Mouse (Mus musculus) small intestine, adult 2 months (tissue): ENCODE data around the gene Serpinf2. TPM values are rescaled to one million over a fixed set of nuclear protein-coding genes. Genes with fewer than 3 reads are reported as not detected.

Experiments
- H3K27ac ChIP-seq: fragments of 200-500 bp; 2 replicates; pipeline ENCODE4 v1.5.1; 2012; ENCODE audit warnings: low read depth, low read length, control low read depth, inconsistent platforms; ENCODE audit not compliant: insufficient read depth
- H3K27me3 ChIP-seq: fragments of 200-500 bp; 2 replicates; pipeline ENCODE4 v1.6.1; 2012; ENCODE audit warnings: mild to moderate bottlenecking, moderate library complexity, low read length, inconsistent platforms; ENCODE audit not compliant: control insufficient read depth, insufficient read depth
- H3K36me3 ChIP-seq: fragments of 200-500 bp; 2 replicates; pipeline ENCODE4 v1.6.1; 2012; ENCODE audit warnings: mild to moderate bottlenecking, low read length, control low read depth, inconsistent platforms; ENCODE audit not compliant: control insufficient read depth, insufficient read depth
- H3K4me1 ChIP-seq: fragments of 200-500 bp; 2 replicates; pipeline ENCODE4 v1.6.1; 2012; ENCODE audit warnings: low read length, inconsistent platforms, mixed read lengths; ENCODE audit not compliant: control insufficient read depth, insufficient read depth, insufficient read length
- H3K4me3 ChIP-seq: fragments of 200-500 bp; 2 replicates; pipeline ENCODE4 v1.5.1; 2012; ENCODE audit warnings: low read depth, mild to moderate bottlenecking, control low read depth, inconsistent platforms, low read length, moderate library complexity
- CTCF ChIP-seq: fragments of 200-500 bp; IDR thresholded peaks from 2 replicates; pipeline ENCODE4 v1.5.1; 2012; ENCODE audit warnings: low read depth, mild to moderate bottlenecking, control low read depth, inconsistent platforms, low read length, moderate library complexity, mixed read lengths; ENCODE audit not compliant: insufficient replicate concordance, insufficient read length; ENCODE audit errors: extremely low read depth
- POLR2A ChIP-seq: fragments of 200-500 bp; IDR thresholded peaks from 2 replicates; pipeline ENCODE4 v1.6.1; 2012; ENCODE audit warnings: low read depth, mild to moderate bottlenecking, control low read depth, inconsistent platforms, low read length, moderate library complexity
- WGBS: fragments of 180-500 bp; shearing (Covaris S2); methylation state at CpG from one replicate; pipeline ENCODE4 v1.1.7; 2018; 5-methylcytosine and 5-hydroxymethylcytosine counted together
- polyA plus RNA-seq: library from polyadenylated mRNA; depleted of rRNA; stranded (reverse); fragments of >200 nt; gene quantifications from 2 replicates; pipeline ENCODE4 v1.2.3, GENCODE M21; 2012

Serpinf2 gene
- polyA plus RNA-seq, 1 experiment: 4.3 TPM

DNA sequence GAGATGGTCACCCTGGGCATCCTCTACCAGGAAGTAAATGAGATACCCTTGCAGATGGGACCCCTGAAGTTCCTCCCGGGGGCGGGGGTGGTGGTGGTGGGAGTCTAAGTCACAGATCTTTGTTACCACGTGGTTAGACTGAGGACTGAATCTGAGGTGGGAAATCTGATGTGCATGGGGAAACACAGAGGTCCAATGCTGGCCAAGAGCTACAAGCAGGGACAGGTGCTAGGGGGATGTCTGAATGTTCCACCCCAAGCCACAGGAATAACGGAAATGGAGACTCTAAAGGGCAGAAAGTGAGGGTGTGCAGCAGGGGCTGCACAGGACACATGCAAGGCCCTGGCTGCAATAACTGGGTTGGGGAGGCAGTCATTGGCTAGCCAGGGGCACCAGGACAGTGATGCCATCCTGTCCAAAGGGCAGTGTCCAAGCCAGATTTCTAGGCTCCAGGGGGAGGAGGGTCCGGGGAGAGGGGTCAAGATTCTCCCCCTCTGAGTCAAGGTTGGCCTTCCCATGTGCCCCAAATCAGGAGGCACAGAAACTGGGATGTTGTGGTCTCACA lies 18.5 kb downstream of the Serpinf2 start:
- Histone ChIP-seq H3K4me3 (no peak overlapping the region), H3K27me3 (no peaks in the 10 kb centered on the region), H3K27ac (no peak overlapping the region), H3K36me3 (no peaks in the 10 kb centered on the region), H3K4me1 (no peaks in the 10 kb centered on the region)
- TF ChIP-seq CTCF (no peak), POLR2A (no peak)
- WGBS: 66% methylated on average over 5 of the region's 5 CpGs

GRCm38 (mm10) chr11:75420037-75420436 lies 19.4 kb downstream of the Serpinf2 start:
- TF ChIP-seq POLR2A (no peak), CTCF (no peak)
- Histone ChIP-seq H3K27ac (no peak overlapping the region), H3K36me3 (no peaks in the 10 kb centered on the region), H3K4me3 (no peak overlapping the region), H3K27me3 (no peaks in the 10 kb centered on the region), H3K4me1 (no peaks in the 10 kb centered on the region)
- 80% methylated on average over 7 of the region's 7 CpGs for WGBS

GRCm38 (mm10) chr11:75415994-75416393 lies 23.4 kb downstream of the Serpinf2 start:
- Histone ChIP-seq H3K4me3 (no peak overlapping the region), H3K27ac (no peak overlapping the region), H3K36me3 (no peaks in the 10 kb centered on the region), H3K27me3 (no peaks in the 10 kb centered on the region), H3K4me1 (no peaks in the 10 kb centered on the region)
- TF ChIP-seq CTCF: no peak
- no peak for TF ChIP-seq POLR2A
- WGBS: 77% methylated on average over 13 of the region's 13 CpGs

GRCm38 (mm10) chr11:75415096-75415495 lies 24.3 kb downstream of the Serpinf2 start:
- TF ChIP-seq POLR2A (no peak), CTCF (no peak)
- H3K4me3 ChIP-seq: no peak overlapping the region
- no peaks in the 10 kb centered on the region for H3K36me3 ChIP-seq
- no peak overlapping the region for H3K27ac ChIP-seq
- H3K4me1 ChIP-seq: no peaks in the 10 kb centered on the region
- no peaks in the 10 kb centered on the region for H3K27me3 ChIP-seq
- WGBS: 50% methylated on average over 7 of the region's 7 CpGs

DNA sequence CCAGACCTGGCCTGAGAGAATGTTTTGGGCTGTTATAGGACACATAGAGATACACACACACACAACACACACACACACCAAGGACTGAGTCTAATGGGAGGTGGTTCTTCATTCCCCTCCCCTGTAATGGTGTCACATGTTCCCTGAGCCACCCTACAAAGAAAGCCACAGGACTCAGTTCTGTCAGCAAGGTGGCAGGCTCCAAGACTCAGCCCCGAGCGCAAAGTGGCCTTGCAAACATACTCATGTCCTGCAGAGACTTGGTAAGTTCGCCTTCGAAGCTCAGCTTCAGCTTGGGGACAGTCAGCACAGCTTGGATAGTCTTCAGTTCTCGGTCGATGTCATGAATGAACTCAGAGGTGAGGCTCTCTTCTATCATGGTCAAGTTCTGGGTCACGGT lies 28.8 kb downstream of the Serpinf2 start:
- Histone ChIP-seq H3K27me3 (no peaks in the 10 kb centered on the region), H3K27ac (no peak overlapping the region), H3K36me3 (no peaks in the 10 kb centered on the region), H3K4me1 (no peaks in the 10 kb centered on the region), H3K4me3 (no peak overlapping the region)
- TF ChIP-seq CTCF (no peak), POLR2A (no peak)
- WGBS: 90% methylated on average over 7 of the region's 7 CpGs

DNA sequence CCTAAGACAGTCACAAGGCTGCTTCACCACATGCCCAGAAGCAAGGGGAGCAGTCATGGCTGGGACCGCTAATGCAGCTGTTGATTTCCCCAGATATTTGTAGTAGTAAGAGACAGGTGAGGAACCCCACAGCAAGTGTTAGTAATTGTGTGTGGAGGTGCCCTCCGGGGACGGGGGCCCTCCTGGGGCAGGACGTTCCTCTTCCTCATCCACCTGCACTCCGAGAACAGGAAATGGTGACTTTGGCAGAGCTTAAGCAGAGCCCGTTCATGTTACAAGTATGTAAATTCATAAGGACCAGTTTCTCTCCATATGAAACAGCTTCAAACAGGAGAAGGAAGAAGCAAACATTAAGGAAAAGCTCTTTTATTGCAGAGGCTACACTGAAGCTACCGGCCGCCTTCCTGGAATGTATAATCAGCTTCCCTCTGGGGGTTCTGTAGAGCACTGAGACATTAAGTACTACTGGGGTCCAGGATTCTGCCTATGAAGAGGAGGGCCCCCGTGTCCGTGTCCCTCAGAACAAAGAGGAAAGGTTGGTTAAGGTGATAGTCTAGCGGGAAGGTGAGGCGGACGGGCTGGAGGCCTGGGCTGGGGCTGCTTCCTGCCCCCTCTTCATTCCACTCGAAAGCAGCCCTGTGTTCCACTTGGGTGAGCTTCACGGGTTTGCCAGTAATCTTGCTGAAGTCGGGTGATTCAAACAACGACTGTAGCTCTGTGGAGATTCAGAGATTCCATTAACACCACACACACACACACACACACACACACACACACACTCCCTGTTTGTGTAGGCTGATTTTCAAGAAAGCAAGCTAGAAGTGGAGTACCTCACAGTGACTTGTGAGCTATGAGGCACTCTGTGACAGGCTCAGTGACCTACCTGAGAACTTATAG lies 29.5 kb downstream of the Serpinf2 start:
- no peaks in the 10 kb centered on the region for H3K36me3 ChIP-seq
- no peak overlapping the region for H3K4me3 ChIP-seq
- H3K27me3 ChIP-seq: no peaks in the 10 kb centered on the region
- TF ChIP-seq POLR2A (no peak), CTCF (no peak)
- no peak overlapping the region for H3K27ac ChIP-seq
- no peaks in the 10 kb centered on the region for H3K4me1 ChIP-seq
- 60% methylated on average over 17 of the region's 17 CpGs for WGBS

DNA sequence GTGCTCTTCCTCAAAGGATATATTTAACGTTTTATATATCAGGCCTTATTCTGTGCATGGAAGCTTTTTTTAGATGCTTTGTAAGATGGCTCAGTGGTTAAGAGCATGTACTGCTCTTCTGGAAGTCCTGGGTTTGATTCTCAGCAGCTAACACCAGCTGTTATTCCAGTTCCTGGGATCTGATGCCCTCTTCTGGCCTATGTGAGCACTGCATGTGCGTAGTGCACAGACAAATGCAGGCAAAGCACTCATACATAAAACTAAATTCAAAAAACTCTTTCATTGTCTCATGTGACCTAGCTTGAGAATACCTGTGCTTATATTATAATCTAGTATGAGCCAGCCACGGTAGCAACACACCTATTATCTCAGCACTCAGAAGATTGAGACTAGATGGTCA lies 32.5 kb downstream of the Serpinf2 start:
- WGBS: 56% methylated on average over 3 of the region's 3 CpGs
- Histone ChIP-seq H3K36me3 (0 out of 2 replicates have a peak, but pooled peaks cover 2% of the 10 kb centered on the region), H3K27ac (no peak overlapping the region), H3K4me1 (no peaks in the 10 kb centered on the region), H3K27me3 (no peaks in the 10 kb centered on the region), H3K4me3 (no peak overlapping the region)
- TF ChIP-seq POLR2A (no peak), CTCF (peak; percentile 50; the same call in 1 of the 2 replicates)
